Mouse (Mus musculus): ENCODE results near the gene Fkbpl. TPM values are rescaled to one million over a fixed set of nuclear protein-coding genes. Genes with fewer than 3 reads are reported as not detected.

The Fkbpl gene
- polyA plus RNA-seq, 1 experiment from 2014 or later, result 17.9 TPM

- Histone ChIP-seq H3K36me3 (ENCODE audit: control insufficient read depth, insufficient read depth, low read length) (no peaks in the 10 kb centered on the region), H3K27me3 (ENCODE audit: control insufficient read depth, insufficient read depth, low read depth, low read length) (no peaks in the 10 kb centered on the region), H3K9me3 (replicated peaks; ENCODE audit: control insufficient read depth, low read length, poor library complexity, severe bottlenecking) (no peaks in the 10 kb centered on the region), H3K4me3 (ENCODE audit: low read depth, low read length) (no peak overlapping the region), H3K4me2 (ENCODE audit: low read length) (no peak overlapping the region), H3K4me1 (ENCODE audit: control insufficient read depth, insufficient read depth, low read length) (no peaks in the 10 kb centered on the region), H3K9ac (ENCODE audit: low read depth, low read length) (no peak overlapping the region), H3K27ac (ENCODE audit: low read length) (no peak overlapping the region)
- 0 out of 2 replicates have a peak, but pooled peaks have one; percentile 25 for ATAC-seq
- WGBS, result 83% methylated on average over 28 of the region's 28 CpGs
These were observed 40.9 kb downstream of the Fkbpl start for GRCm38 (mm10) chr17:34685120-34686110.

GRCm38 (mm10) chr17:34688889-34689288 lies 44.3 kb downstream of the Fkbpl start:
- WGBS, result 91% methylated on average over 7 of the region's 7 CpGs
- ATAC-seq, result no peak
- H3K27me3 ChIP-seq (ENCODE audit: control insufficient read depth, insufficient read depth, low read depth, low read length), result no peaks in the 10 kb centered on the region

GRCm38 (mm10) chr17:34690458-34690857 lies 45.9 kb downstream of the Fkbpl start:
- Histone ChIP-seq H3K4me3 (ENCODE audit: low read depth, low read length) (no peak overlapping the region), H3K9me3 (replicated peaks; ENCODE audit: control insufficient read depth, low read length, poor library complexity, severe bottlenecking) (no peaks in the 10 kb centered on the region), H3K9ac (ENCODE audit: low read depth, low read length) (no peak overlapping the region), H3K4me1 (ENCODE audit: control insufficient read depth, insufficient read depth, low read length) (no peaks in the 10 kb centered on the region), H3K36me3 (ENCODE audit: control insufficient read depth, insufficient read depth, low read length) (no peaks in the 10 kb centered on the region), H3K27me3 (ENCODE audit: control insufficient read depth, insufficient read depth, low read depth, low read length) (no peaks in the 10 kb centered on the region), H3K27ac (ENCODE audit: low read length) (no peak overlapping the region), H3K4me2 (ENCODE audit: low read length) (no peak overlapping the region)
- ATAC-seq, result no peak
- 76% methylated on average over 4 of the region's 4 CpGs for WGBS

More at GRCm38 (mm10) chr17:34688889-34689288, 44.3 kb downstream of the Fkbpl start:
- H3K27ac ChIP-seq (ENCODE audit: low read length), result no peak overlapping the region
- H3K4me1 ChIP-seq (ENCODE audit: control insufficient read depth, insufficient read depth, low read length), result no peaks in the 10 kb centered on the region
- no peaks in the 10 kb centered on the region for H3K9me3 ChIP-seq (replicated peaks; ENCODE audit: control insufficient read depth, low read length, poor library complexity, severe bottlenecking)
- H3K4me3 ChIP-seq (ENCODE audit: low read depth, low read length), result no peak overlapping the region
- H3K4me2 ChIP-seq (ENCODE audit: low read length), result no peak overlapping the region
- H3K9ac ChIP-seq (ENCODE audit: low read depth, low read length), result no peak overlapping the region
- H3K36me3 ChIP-seq (ENCODE audit: control insufficient read depth, insufficient read depth, low read length), result no peaks in the 10 kb centered on the region

- no peaks in the 10 kb centered on the region for H3K9me3 ChIP-seq (replicated peaks; ENCODE audit: control insufficient read depth, low read length, poor library complexity, severe bottlenecking)
- H3K36me3 ChIP-seq (ENCODE audit: control insufficient read depth, insufficient read depth, low read length), result no peaks in the 10 kb centered on the region
- H3K4me2 ChIP-seq (ENCODE audit: low read length), result no peak overlapping the region
- 62% methylated on average over 7 of the region's 7 CpGs for WGBS
- H3K27me3 ChIP-seq (ENCODE audit: control insufficient read depth, insufficient read depth, low read depth, low read length), result no peaks in the 10 kb centered on the region
- no peak overlapping the region for H3K9ac ChIP-seq (ENCODE audit: low read depth, low read length)
- ATAC-seq, result no peak
- H3K4me3 ChIP-seq (ENCODE audit: low read depth, low read length), result no peak overlapping the region
- no peaks in the 10 kb centered on the region for H3K4me1 ChIP-seq (ENCODE audit: control insufficient read depth, insufficient read depth, low read length)
- no peak overlapping the region for H3K27ac ChIP-seq (ENCODE audit: low read length)
These were observed 48.3 kb downstream of the Fkbpl start for GRCm38 (mm10) chr17:34692906-34693305.

Other genes with a start within 250 kb of the Fkbpl start
- gene BC051142, start 245.9 kb upstream of the Fkbpl start, polyA plus RNA-seq (2015; fragmentation: Nextera tagmentation; extraction: Ambion mirVana), result 6.1 and 6.7 TPM in 2 replicates
- not detected in 2 replicates for gene Btnl4, start 167.4 kb upstream of the Fkbpl start, polyA plus RNA-seq (2015; fragmentation: Nextera tagmentation; extraction: Ambion mirVana)
- gene Btnl6, start 127.4 kb upstream of the Fkbpl start, polyA plus RNA-seq (2015; fragmentation: Nextera tagmentation; extraction: Ambion mirVana), result not detected in 2 replicates
- gene Notch4, start 80.5 kb upstream of the Fkbpl start, polyA plus RNA-seq (2015; fragmentation: Nextera tagmentation; extraction: Ambion mirVana), result 5.9 and 6.7 TPM in 2 replicates
- gene Gpsm3, start 55.0 kb upstream of the Fkbpl start, polyA plus RNA-seq (2015; fragmentation: Nextera tagmentation; extraction: Ambion mirVana), result 3.9 and 4.3 TPM in 2 replicates
- 9.4 and 9.7 TPM in 2 replicates for gene Pbx2, start 53.5 kb upstream of the Fkbpl start, polyA plus RNA-seq (2015; fragmentation: Nextera tagmentation; extraction: Ambion mirVana)
- 0.95 and 1.1 TPM in 2 replicates for gene Ager, start 46.9 kb upstream of the Fkbpl start, polyA plus RNA-seq (2015; fragmentation: Nextera tagmentation; extraction: Ambion mirVana)
- 291 and 298 TPM in 2 replicates for gene Rnf5, start 41.1 kb upstream of the Fkbpl start, polyA plus RNA-seq (2015; fragmentation: Nextera tagmentation; extraction: Ambion mirVana)
- 118 TPM in 2 replicates for gene Agpat1, start 40.5 kb upstream of the Fkbpl start, polyA plus RNA-seq (2015; fragmentation: Nextera tagmentation; extraction: Ambion mirVana)
- gene Egfl8, start 28.8 kb upstream of the Fkbpl start, polyA plus RNA-seq (2015; fragmentation: Nextera tagmentation; extraction: Ambion mirVana), result 6.1 and 6.3 TPM in 2 replicates
- 19.9 and 21.0 TPM in 2 replicates for gene Ppt2, start 16.3 kb upstream of the Fkbpl start, polyA plus RNA-seq (2015; fragmentation: Nextera tagmentation; extraction: Ambion mirVana)
- gene Prrt1, start 15.2 kb upstream of the Fkbpl start, polyA plus RNA-seq (2015; fragmentation: Nextera tagmentation; extraction: Ambion mirVana), result 10.3 and 11.5 TPM in 2 replicates
- 119 and 123 TPM in 2 replicates for gene Atf6b, start 2.4 kb downstream of the Fkbpl start, polyA plus RNA-seq (2015; fragmentation: Nextera tagmentation; extraction: Ambion mirVana)
- gene Tnxb, start 25.8 kb downstream of the Fkbpl start, polyA plus RNA-seq (2015; fragmentation: Nextera tagmentation; extraction: Ambion mirVana), result 0.14 and 0.15 TPM in 2 replicates
- 0.27 and 0.39 TPM in 2 replicates for gene C4b, start 99.1 kb downstream of the Fkbpl start, polyA plus RNA-seq (2015; fragmentation: Nextera tagmentation; extraction: Ambion mirVana)
- gene Cyp21a1, start 159.8 kb downstream of the Fkbpl start, polyA plus RNA-seq (2015; fragmentation: Nextera tagmentation; extraction: Ambion mirVana), result not detected in 2 replicates
- gene Stk19, start 192.2 kb downstream of the Fkbpl start, polyA plus RNA-seq (2015; fragmentation: Nextera tagmentation; extraction: Ambion mirVana), result 40.6 and 43.2 TPM in 2 replicates
- gene Dxo, start 192.3 kb downstream of the Fkbpl start, polyA plus RNA-seq (2015; fragmentation: Nextera tagmentation; extraction: Ambion mirVana), result 73.1 and 73.2 TPM in 2 replicates
- gene Skiv2l, start 205.4 kb downstream of the Fkbpl start, polyA plus RNA-seq (2015; fragmentation: Nextera tagmentation; extraction: Ambion mirVana), result 62.1 and 62.4 TPM in 2 replicates
- 79.8 and 86.5 TPM in 2 replicates for gene Nelfe, start 205.6 kb downstream of the Fkbpl start, polyA plus RNA-seq (2015; fragmentation: Nextera tagmentation; extraction: Ambion mirVana)
- gene Cfb, start 217.8 kb downstream of the Fkbpl start, polyA plus RNA-seq (2015; fragmentation: Nextera tagmentation; extraction: Ambion mirVana), result 0.51 and 1.4 TPM in 2 replicates
- 12.4 and 13.1 TPM in 2 replicates for gene Zbtb12, start 234.7 kb downstream of the Fkbpl start, polyA plus RNA-seq (2015; fragmentation: Nextera tagmentation; extraction: Ambion mirVana)
- gene Gm20547, start 237.3 kb downstream of the Fkbpl start, polyA plus RNA-seq (2015; fragmentation: Nextera tagmentation; extraction: Ambion mirVana), result 0.16 TPM in 1 of 2 replicates, not detected in the other

Data from midbrain, embryonic 16.5 days (tissue).